Mouse (Mus musculus) spleen, adult 2 months (tissue): ENCODE data around the gene Galnt3. TPM values are rescaled to one million over a fixed set of nuclear protein-coding genes. Genes with fewer than 3 reads are reported as not detected.

ENCODE experiments used
- DNase-seq, 2 experiments: peaks; one replicate each; pipeline versions ENCODE4 v3.0.0 to v3.0.0-alpha.2; 2012 to 2021; ENCODE audit warnings: low spot score in 2 of 2, low read depth in 1 of 2
- H3K27ac ChIP-seq: fragments of 200-500 bp; 2 replicates; pipeline ENCODE4 v1.5.1; 2012; ENCODE audit warnings: low read length, inconsistent platforms; ENCODE audit not compliant: insufficient read depth
- H3K27me3 ChIP-seq: fragments of 200-500 bp; 2 replicates; pipeline ENCODE4 v1.6.1; 2012; ENCODE audit warnings: mild to moderate bottlenecking, moderate library complexity, low read length, inconsistent platforms; ENCODE audit not compliant: control insufficient read depth, insufficient read depth
- H3K36me3 ChIP-seq: fragments of 200-500 bp; 2 replicates; pipeline ENCODE4 v1.6.1; 2012; ENCODE audit warnings: mild to moderate bottlenecking, low read length, inconsistent platforms; ENCODE audit not compliant: control insufficient read depth, insufficient read depth
- H3K4me1 ChIP-seq: fragments of 200-500 bp; 2 replicates; pipeline ENCODE4 v1.6.1; 2011; ENCODE audit warnings: inconsistent platforms; ENCODE audit not compliant: control insufficient read depth, insufficient read depth, insufficient read length
- H3K4me3 ChIP-seq: fragments of 200-500 bp; 2 replicates; pipeline ENCODE4 v1.5.1; 2011; ENCODE audit warnings: mild to moderate bottlenecking, inconsistent platforms; ENCODE audit not compliant: insufficient read depth, insufficient read length; ENCODE audit errors: extremely low read depth
- CTCF ChIP-seq: fragments of 200-500 bp; IDR thresholded peaks from 2 replicates; pipeline ENCODE4 v1.5.1; 2011; ENCODE audit warnings: mild to moderate bottlenecking, inconsistent platforms; ENCODE audit not compliant: insufficient read depth, insufficient read length, insufficient replicate concordance; ENCODE audit errors: extremely low read depth
- POLR2A ChIP-seq: fragments of 200-500 bp; IDR thresholded peaks from 2 replicates; pipeline ENCODE4 v1.6.1; 2011; ENCODE audit warnings: low read depth, low read length, inconsistent platforms
- WGBS: fragments of 180-500 bp; shearing (Covaris S2); methylation state at CpG from one replicate; pipeline ENCODE4 v1.1.7; 2018; 5-methylcytosine and 5-hydroxymethylcytosine counted together
- polyA plus RNA-seq: library from polyadenylated mRNA; depleted of rRNA; stranded (reverse); fragments of >200 nt; gene quantifications from 2 replicates; pipeline ENCODE4 v1.2.3, GENCODE M21; 2012

Gene Galnt3
- polyA plus RNA-seq, 1 experiment = 1.8 TPM

DNA sequence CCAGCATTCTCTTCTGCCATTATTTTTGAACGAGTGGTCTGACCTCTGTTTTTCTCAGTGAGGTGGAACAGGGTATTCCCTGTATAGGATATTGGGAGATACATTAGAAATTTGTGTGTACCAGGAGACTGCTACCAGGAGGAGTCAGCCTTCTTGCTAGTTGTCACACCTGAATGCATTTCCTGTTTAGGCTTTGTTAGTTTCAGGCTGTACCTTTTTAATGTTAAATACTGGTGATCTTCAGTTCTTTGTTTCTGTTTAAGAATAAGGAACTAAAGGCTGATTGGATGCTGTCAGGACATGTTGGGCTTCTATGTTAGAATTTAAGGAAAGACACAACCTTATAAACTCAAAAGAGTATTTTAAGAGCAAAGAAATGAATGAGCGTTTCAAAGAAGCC, 26.6 kb upstream of the Galnt3 start:
- H3K27ac ChIP-seq = no peak overlapping the region
- TF ChIP-seq CTCF (no peak), POLR2A (no peak)
- H3K4me1 ChIP-seq = no peaks in the 10 kb centered on the region
- WGBS = 86% methylated on average over 2 of the region's 2 CpGs
- DNase-seq = no peak
- H3K36me3 ChIP-seq = no peaks in the 10 kb centered on the region
- no peak overlapping the region for H3K4me3 ChIP-seq
- no peaks in the 10 kb centered on the region for H3K27me3 ChIP-seq

DNA sequence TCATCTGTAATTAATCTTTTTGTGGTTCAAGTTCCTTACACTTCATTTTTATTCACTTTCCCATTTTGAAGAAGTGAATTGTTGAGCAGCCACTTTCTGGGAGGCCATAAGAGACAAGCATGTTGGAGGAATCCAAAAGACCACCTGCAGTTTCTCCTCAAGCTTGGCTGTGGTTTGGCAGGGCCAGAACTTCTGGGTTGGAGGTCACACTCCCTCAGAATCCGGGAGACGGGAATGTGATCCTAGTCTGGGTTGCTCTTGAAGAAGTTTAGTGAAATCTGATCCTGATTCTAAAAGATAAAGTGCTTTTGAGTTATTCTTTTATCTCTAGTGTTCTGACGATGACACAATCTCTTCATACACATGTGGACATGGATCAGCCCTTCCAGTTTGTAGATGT, 25.7 kb upstream of the Galnt3 start:
- no peaks in the 10 kb centered on the region for H3K4me1 ChIP-seq

DNA sequence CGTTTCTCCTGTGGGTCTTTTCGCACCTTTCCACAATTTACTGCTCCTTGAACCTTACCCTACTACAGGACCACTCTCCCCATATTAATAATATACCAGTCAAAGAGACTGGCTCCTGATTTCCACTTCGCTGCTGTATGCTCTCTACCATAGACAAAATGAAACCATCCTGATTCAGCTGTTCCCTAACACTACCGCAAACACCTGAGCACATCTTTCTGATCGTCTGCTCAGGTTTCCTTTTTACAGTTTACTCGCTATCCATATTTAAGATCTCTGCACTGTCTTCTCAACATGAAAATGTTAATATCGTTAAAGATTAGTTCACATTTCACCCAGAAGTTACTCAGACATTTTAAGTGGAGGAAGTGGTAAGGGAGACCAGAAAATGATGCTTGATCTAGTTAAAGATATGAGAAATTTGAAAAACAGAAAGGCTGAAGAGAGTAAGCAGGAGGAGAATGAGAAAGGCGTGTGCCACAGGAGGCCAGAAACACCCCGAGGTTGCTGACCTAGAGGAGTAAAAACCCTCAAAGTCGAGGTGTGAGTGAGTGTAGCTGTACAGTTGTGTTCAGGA, 23.9 kb upstream of the Galnt3 start:
- Histone ChIP-seq H3K4me3 (no peak overlapping the region; the same call in 1 of the 2 replicates), H3K27ac (no peak overlapping the region), H3K4me1 (no peaks in the 10 kb centered on the region), H3K27me3 (no peaks in the 10 kb centered on the region), H3K36me3 (no peaks in the 10 kb centered on the region)
- 43% methylated on average over 10 of the region's 10 CpGs for WGBS
- TF ChIP-seq CTCF = no peak
- no peak for DNase-seq

More for the DNA sequence above, 25.7 kb upstream of the Galnt3 start:
- no peaks in the 10 kb centered on the region for H3K27me3 ChIP-seq
- no peaks in the 10 kb centered on the region for H3K36me3 ChIP-seq
- TF ChIP-seq POLR2A = no peak
- no peak for TF ChIP-seq CTCF
- H3K4me3 ChIP-seq = no peak overlapping the region
- H3K27ac ChIP-seq = no peak overlapping the region
- 86% methylated on average over 3 of the region's 3 CpGs for WGBS
- DNase-seq = no peak

DNA sequence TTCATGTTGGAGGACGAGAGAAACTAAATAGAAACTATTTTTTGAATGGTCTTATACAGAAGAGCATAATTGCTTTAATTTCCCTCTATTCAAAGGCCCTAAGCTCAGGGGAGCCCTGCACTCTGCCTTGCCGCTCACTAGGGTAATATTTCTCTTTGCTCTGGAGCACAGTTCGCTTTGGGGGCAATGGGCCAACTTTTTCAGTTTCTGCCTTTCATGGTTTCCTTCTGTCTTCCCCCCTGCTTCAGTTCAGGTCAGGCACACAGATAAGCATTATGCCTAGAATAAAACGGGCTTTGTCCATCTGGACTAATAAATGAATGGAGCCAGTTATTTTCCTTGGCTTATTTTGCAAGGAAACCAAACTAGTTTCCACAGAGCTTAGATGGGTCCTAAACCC, 21.7 kb upstream of the Galnt3 start:
- H3K36me3 ChIP-seq = no peaks in the 10 kb centered on the region
- DNase-seq = no peak
- no peaks in the 10 kb centered on the region for H3K4me1 ChIP-seq
- H3K27ac ChIP-seq = no peak overlapping the region
- 79% methylated on average over 4 of the region's 4 CpGs for WGBS
- no peaks in the 10 kb centered on the region for H3K27me3 ChIP-seq
- TF ChIP-seq CTCF (no peak), POLR2A (no peak)
- no peak overlapping the region for H3K4me3 ChIP-seq

GRCm38 (mm10) chr2:66144770-66145169, 20.0 kb upstream of the Galnt3 start:
- Histone ChIP-seq H3K36me3 (no peaks in the 10 kb centered on the region), H3K27ac (no peak overlapping the region), H3K27me3 (no peaks in the 10 kb centered on the region), H3K4me3 (no peak overlapping the region), H3K4me1 (no peaks in the 10 kb centered on the region)
- WGBS = 26% methylated on average over 5 of the region's 5 CpGs
- no peak for DNase-seq
- TF ChIP-seq POLR2A (no peak), CTCF (no peak)

DNA sequence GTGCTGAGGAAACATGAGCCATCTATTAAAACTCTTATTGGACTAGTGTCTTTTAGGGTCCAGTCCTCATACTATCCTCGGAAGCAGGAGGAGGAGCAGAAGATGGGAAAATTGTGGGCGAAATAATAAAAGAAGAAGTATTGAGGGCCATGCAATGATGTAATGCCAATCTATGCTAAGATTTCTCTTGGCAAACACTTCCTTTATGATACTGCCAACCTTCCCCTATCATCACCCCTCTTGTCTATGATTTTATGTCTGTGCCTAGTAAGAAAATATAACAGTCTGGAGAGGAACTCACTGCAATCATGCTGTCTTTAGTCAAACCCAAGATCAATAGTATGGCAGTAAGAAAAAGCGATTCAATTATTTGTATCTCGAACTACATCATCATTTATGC, 18.5 kb upstream of the Galnt3 start:
- no peak for DNase-seq
- no peak overlapping the region for H3K4me3 ChIP-seq
- H3K27me3 ChIP-seq = no peaks in the 10 kb centered on the region
- no peak overlapping the region for H3K27ac ChIP-seq
- 86% methylated on average over 4 of the region's 4 CpGs for WGBS
- H3K4me1 ChIP-seq = no peaks in the 10 kb centered on the region
- H3K36me3 ChIP-seq = no peaks in the 10 kb centered on the region
- TF ChIP-seq CTCF (no peak), POLR2A (no peak)

DNA sequence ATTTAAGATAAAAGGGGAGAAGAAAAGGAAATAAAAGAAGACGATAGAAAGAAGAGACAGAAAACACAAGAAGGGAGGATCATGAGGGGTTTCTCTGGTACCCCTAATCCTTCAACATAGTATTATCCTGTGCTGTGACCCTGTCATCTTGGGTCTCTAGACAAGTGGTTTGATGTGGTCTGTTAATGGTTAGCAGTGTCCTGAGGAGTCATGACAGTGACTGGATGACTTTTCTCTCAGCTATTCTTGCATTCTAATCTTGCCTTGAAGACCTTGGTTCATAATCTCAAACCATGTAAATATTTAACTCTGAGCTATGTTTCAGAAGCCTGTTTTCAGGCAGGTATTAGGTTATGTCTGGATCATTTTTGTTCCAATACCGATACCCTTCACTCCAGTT, 17.9 kb upstream of the Galnt3 start:
- no peak for DNase-seq
- WGBS = 87% methylated on average over 2 of the region's 2 CpGs
- no peaks in the 10 kb centered on the region for H3K4me1 ChIP-seq
- H3K27me3 ChIP-seq = no peaks in the 10 kb centered on the region
- no peaks in the 10 kb centered on the region for H3K36me3 ChIP-seq
- TF ChIP-seq CTCF (no peak), POLR2A (no peak)
- H3K4me3 ChIP-seq = no peak overlapping the region
- H3K27ac ChIP-seq = no peak overlapping the region
